Mouse (Mus musculus) liver, adult (tissue): ENCODE measurements around the gene Fstl3.

ENCODE experiments used
- GATA4 ChIP-seq: IDR thresholded peaks from 2 replicates; pipeline ENCODE4 v1.6.1; 2014; ENCODE audit warnings: mild to moderate bottlenecking, low read length; ENCODE audit not compliant: insufficient replicate concordance

Gene Fstl3

DNA sequence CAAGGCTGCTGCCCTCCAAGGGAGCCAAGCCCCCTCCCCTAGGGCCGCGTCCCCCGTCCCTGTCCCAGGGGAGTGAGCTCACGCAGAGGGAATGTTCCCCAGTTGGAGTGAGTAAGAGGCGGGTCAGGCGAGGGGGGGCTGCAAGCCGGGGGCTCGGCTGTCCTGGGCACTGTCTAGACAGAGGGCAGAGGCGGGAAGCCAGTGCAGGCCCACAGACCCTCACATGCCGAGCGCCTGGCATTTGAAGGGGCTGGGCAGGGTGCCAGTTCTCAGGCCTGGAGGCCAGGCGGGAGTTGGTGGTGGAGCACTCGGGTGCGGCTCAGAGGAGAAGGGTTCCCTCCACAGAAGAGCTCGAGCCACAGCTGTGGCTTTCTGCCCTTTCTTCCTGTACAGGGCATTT, 934 bp downstream of the Fstl3 start:
- no peak for TF ChIP-seq GATA4

DNA sequence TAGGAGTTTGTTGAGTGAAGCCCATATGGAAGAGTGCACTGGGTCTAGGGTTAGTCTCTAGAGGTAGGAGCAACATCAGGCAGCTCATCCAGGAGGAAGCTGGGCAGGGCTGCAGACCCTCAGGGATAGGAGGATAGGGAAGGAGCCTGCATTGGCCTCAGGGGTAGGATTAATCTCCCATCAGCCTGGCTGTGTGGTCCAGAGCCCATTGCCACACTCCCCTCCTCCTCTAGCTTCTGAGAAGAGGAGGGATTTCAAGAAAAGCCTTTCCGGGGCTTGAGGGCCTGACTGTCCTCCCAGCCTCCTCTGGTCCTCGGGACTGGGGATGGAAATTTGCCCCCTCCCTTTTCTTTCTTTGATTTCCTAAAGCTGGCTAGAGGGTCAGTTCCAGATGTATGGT, 2.1 kb downstream of the Fstl3 start:
- TF ChIP-seq GATA4: no peak

DNA sequence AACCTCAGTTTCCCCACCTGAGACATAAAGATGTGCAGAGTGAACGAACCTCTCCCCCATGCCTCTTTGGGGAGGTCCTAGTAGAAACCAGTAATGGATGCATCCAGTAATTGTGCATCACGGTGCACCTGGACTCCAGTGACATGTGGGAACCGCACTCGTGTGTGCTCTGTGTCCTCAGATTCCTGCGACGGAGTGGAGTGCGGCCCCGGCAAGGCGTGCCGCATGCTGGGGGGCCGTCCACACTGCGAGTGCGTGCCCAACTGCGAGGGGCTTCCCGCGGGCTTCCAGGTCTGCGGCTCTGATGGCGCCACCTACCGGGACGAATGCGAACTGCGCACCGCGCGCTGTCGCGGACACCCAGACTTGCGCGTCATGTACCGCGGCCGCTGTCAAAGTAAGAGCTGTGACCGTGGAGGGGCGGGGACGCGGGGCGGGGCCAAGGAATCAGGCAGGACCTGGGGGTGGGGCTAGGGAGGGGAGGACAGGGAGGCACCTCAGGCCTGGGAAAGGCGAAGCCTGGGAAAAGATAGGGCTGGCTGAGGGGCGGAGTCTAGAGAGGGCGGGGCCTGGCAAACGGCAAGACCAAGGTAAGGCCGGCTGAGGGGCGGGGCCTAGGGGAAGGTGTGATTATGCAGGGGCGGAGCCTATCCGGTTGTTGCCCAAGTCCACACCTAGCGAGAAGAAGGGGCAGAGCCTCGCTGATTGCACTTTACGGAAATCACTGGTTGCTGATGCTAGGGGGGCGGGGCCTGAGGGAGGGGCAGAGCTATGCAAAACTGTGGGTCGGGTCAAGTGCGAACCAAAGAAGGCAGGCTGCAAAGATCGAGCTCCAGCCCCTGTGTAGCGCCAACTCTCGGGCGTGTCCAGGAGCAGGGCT, 3.0 kb downstream of the Fstl3 start:
- no peak; the same call in 1 of the 2 replicates for TF ChIP-seq GATA4

DNA sequence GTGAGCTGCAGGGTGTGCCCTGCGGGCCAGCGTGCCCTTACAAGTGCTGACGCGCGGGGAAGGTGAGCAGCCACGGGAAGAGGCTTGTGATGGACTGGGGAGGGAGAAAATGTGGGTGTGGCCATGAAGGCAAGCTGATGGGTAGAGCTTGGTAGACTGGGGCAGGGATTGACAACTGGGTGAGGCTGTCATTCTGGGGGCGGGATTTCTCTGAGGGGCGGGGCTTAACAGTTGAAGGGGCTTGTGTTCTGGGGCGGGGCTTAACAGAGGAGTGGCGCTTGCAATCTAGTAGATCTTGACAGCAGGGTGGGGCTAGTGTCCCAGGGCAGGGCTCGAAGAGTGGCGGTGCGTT, 3.6 kb downstream of the Fstl3 start:
- TF ChIP-seq GATA4: no peak; the same call in 1 of the 2 replicates

DNA sequence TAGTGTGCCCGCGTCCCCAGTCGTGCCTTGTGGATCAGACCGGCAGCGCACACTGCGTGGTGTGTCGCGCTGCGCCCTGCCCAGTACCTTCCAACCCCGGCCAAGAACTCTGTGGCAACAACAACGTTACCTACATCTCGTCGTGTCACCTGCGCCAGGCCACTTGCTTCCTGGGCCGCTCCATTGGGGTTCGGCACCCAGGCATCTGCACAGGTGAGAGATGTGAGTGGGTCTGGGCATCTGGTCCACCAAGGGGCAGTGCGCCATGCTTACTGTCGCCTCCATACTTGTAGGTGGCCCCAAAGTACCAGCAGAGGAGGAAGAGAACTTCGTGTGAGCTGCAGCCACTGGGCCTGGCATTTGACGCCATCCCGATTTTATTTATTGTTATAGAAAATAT, 4.1 kb downstream of the Fstl3 start:
- no peak for TF ChIP-seq GATA4

DNA sequence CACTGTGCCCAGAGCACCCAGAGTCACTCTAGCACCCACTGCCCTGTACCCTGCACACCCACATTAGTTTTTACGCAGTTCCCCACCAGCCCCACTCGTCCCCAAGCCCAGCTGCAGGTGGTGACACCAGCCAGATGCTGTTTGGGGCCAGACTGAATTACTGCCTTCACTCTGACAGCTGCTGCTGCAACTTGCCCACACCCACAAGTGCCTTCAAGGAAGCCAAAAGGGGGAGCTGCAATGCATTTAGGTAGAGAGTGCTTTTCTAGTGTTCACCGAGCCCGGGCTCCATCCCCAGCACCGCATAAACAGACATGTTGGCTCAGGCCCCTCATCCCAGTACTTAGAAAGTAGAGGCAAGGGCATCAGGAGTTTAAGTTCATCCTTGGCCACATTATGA, 4.9 kb downstream of the Fstl3 start:
- no peak for TF ChIP-seq GATA4

DNA sequence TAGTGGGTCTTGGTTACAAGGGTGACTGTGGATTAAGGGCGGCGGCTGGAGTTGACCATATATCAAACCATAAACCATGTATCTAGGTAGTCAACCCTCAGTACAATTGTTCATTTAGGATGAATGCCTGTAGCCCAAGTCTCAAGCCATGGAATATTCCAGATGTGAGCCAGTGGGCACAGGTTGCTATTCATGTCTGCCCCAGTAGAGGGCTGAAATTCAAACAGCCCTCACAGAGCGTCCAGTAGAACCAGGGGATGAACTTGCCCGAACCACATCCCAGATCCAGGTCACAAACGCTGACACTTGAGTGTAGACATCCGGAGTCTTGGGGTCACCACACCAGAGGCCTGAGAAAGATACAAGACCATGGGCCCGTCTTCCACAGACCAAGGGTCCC, 6.0 kb downstream of the Fstl3 start:
- no peak for TF ChIP-seq GATA4

DNA sequence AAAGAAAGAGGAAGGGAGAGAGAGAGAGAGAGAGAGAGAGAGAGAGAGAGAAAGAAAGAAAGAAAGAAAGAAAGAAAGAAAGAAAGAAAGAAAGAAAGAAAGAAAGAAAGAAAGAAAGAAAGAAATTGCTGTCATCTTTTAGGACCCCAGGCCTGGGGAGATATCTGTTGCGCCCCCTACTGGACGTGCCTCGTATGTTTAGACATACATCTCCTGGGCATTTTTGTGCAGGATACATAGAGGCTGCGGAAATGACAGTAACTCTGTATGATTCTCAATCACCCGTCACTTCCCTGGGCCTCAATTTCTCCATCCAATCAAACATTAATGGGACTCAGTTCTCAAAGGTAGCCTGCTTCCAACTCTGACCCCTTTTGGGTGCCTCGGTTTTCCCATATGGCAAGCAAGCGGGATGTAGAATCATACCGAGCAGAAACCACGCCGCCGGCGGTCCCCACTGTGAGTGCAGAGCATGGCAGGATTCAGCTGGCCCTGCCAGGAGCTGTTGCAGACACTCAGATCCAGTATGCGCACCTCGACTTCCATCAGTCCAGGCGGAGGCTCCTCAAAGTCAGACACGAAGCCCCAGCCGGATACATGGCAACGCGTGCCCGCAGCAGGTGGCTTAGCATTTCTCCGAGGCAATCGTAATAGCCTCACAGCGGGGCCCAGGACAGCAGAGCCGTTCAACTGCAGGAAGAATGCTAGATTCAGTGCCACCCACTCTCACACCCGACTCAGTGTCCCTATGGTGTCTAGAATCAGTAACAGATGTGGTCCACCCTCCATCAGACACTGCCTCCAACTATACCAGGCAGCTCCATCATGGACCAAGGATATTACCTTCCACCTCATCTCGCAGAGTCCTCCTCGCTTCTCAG, 7.1 kb downstream of the Fstl3 start:
- no peak for TF ChIP-seq GATA4

DNA sequence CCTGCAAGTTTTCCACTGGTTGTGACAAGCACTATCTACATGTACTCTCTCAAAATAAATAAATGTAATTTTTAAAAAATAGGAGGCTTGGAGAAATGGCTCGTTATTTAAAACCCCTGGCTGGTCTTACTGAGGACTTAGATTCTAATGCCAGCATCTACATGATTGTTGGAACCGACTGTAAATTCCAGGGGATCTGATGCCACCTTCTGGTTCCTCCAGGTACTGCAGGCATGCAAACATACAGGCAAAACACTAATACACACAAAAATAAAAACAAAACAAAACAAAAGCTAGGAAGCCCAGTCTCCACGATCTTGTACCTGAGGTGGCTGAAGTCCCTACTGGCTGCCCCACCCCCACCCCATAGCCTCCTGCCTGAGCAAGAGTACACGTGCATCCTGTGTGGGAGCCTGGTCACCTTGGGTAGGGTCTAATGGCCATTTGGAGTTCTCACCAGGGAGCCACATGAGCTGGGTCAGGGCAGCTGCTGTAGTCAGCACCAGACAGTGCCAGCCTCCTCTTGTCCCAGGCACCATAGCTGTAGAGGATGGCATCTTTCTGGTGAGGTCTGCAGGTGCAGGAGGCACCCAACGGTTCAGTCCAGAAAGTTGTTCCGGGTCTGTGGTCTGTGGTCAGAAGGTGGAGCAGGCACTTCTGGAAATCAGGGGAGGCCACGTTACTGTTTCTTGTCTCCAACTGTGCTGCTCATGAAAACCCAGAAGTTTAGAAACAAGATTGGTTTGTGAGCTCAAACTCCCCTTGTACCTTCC, 11.5 kb downstream of the Fstl3 start:
- no peak for TF ChIP-seq GATA4

DNA sequence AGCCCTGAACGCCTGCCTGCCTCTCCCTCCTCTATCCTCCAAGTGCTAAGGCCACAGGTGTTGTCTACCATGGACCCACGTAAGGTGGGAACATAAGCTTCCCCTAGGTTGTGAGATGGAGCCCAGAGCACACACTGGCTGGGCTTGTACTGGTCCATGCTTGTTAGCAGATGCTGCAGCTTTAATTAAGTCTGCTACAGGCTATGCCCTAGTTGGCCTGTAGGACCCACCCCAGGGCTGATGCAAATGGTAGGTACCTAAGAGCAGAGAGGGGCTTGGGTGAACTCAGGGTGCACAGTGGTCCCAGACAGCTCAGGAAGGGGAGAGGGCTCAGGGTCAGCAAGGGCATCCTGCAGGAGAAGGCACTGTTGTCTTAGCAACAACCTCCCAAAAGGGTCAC, 12.5 kb downstream of the Fstl3 start:
- TF ChIP-seq GATA4: no peak

DNA sequence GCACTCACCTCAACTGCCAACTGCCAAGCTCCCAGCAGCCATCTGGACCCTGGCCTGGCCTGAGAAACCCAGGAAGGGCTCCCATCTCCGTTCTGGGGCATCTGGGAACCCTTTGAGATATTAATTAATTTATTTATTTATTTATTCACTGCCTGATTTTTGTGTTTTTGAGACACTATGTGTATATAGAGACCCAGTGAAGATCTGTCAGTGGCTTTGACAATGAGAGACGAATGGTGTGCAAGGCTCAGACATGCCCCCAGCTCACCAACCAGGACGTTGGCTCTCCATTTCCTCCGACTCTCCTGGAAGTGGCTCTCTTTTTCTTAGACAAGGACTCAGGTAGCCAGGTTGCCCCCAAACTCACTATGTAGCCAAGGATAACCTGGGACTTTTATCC, 13.8 kb downstream of the Fstl3 start, which contains the start of gene Prss57:
Prss57 (minus strand) TSS at position 101 of the 400 bp plus-strand sequence.
- no peak for TF ChIP-seq GATA4

DNA sequence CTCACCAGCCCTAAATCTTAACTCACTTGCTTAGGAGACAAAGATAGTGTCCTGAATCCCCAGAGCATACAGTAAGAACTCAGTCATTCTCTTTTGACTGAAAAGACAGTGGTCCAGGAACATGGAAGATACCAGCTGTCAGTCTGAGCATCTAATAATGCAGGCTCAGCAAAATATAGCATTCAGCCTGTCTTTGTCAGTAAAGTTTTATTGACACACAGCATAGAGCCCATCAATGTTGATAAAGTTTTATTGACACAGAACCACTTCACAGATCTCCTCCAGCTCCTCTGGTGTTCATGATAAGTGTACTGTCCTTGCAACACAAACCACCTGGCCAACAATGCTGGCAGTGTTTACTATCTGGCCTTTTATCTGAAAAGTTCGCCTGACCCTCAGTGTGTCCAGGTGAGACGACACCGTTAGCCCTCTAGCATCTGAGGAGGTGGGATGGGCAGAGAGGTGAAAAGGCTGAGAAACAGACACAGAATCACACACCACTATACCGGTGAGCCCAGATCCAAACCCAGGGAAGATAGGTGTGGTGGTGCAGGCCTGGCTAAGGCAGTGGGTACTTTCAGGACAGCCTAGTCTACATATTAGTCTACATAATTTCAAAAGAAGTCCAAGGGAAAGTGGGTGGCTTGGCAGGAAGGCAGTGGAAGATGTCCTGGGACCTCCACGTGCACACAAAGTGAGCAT, 15.4 kb downstream of the Fstl3 start:
- no peak for TF ChIP-seq GATA4

DNA sequence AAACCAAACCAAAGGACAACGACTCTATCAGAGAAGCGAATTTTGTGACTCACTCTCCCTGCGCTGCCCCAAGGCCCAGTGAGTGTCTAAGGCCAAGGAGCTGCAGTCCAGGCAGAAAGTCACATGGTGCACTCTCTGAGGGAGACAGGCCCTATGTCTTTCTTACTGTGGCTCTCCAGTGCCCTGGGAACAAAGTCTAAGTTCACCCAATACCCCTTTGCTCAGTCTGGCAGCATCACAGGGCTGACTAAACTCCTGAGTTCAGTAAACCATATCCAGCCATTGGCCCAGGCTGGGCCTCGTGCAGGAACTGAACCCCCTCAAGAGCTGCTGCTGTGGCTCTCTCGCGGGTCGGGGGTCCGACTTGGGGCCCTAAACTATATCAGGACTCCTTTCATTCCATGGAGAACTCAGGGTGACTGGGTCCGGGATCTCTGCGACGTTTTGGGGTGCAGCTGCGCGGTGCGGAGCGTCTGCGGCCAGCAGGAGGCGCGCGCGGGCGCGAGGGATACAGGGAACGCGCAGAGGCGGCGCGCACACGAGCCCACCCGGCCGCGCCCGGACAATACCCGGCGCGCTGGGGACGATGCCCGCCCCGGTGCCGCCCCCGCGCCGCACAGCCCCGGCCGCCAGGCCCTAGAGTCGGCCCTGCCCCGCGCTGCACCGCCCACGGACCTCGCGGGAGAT, 16.1 kb downstream of the Fstl3 start, which contains the start of gene Palm:
Palm (plus strand) TSS at position 522 of the 687 bp plus-strand sequence.
- TF ChIP-seq GATA4: no peak
